Mouse (Mus musculus) embryonic facial prominence, embryonic 12.5 days (tissue): ENCODE measurements around the gene Il24. TPM values are rescaled to one million over a fixed set of nuclear protein-coding genes. Genes with fewer than 3 reads are reported as not detected.
A peak's percentile ranks its signal among the peaks of the same experiment; 100 is the strongest.

ENCODE experiments used
- ATAC-seq: fragments of 200-750 bp; cut with Nextera tagmentation; 2 replicates; pipeline ENCODE4 v1.8.0; 2017; ENCODE audit not compliant: insufficient number of reproducible peaks, insufficient read depth, low FRiP score, low TSS enrichment
- H3K27ac ChIP-seq: fragments of 300-500 bp; sonication (generic); 2 replicates; pipeline ENCODE4 v1.5.1; 2016; ENCODE audit warnings: mild to moderate bottlenecking
- H3K27me3 ChIP-seq: fragments of 300-500 bp; sonication (generic); 2 replicates; pipeline ENCODE4 v1.6.1; 2016; ENCODE audit warnings: mild to moderate bottlenecking, moderate library complexity
- H3K36me3 ChIP-seq: fragments of 300-500 bp; sonication (generic); 2 replicates; pipeline ENCODE4 v1.6.1; 2016; ENCODE audit warnings: mild to moderate bottlenecking
- H3K4me1 ChIP-seq: fragments of 300-500 bp; sonication (generic); 2 replicates; pipeline ENCODE4 v1.6.1; 2016
- H3K4me2 ChIP-seq: fragments of 300-500 bp; sonication (generic); replicated peaks from 2 replicates; pipeline ENCODE4 v1.6.1; 2016; ENCODE audit warnings: mild to moderate bottlenecking, moderate library complexity
- H3K4me3 ChIP-seq: fragments of 300-500 bp; sonication (generic); 2 replicates; pipeline ENCODE4 v1.5.1; 2016; ENCODE audit warnings: mild to moderate bottlenecking
- H3K9ac ChIP-seq: fragments of 300-500 bp; sonication (generic); 2 replicates; pipeline ENCODE4 v1.6.1; 2016; ENCODE audit warnings: mild to moderate bottlenecking, moderate library complexity
- H3K9me3 ChIP-seq: fragments of 300-500 bp; sonication (generic); 2 replicates; pipeline ENCODE4 v1.6.1; 2016; ENCODE audit warnings: mild to moderate bottlenecking, moderate library complexity
- WGBS: fragments of 180-500 bp; shearing (Covaris S2); methylation state at CpG from one replicate; pipeline ENCODE4 v1.1.7; 2016; 5-methylcytosine and 5-hydroxymethylcytosine counted together
- polyA plus RNA-seq: library from polyadenylated mRNA; unstranded; fragments of >200 nt; fragmentation: Nextera tagmentation; extraction: Ambion mirVana; gene quantifications from 2 replicates; pipeline ENCODE4 v1.2.1, GENCODE M21; 2016

The Il24 gene
- polyA plus RNA-seq, 1 experiment from 2014 or later = not detected

- Histone ChIP-seq H3K9me3 (no peaks in the 10 kb centered on the region), H3K4me2 (peak overlapping the region; percentile 89), H3K36me3 (no peaks in the 10 kb centered on the region), H3K4me3 (peak overlapping the region; percentile 44), H3K4me1 (no peaks in the 10 kb centered on the region), H3K27ac (no peak overlapping the region), H3K27me3 (peaks cover 32% of the 10 kb centered on the region), H3K9ac (peak overlapping the region; percentile 38)
- WGBS = 2% methylated on average over 43 of the region's 43 CpGs
- peak; percentile 56; the same call in 1 of the 2 replicates for ATAC-seq
These were observed 9.2 kb downstream of the Il24 start for GRCm38 (mm10) chr1:130877889-130878614.

GRCm38 (mm10) chr1:130876931-130877509, 10.2 kb downstream of the Il24 start:
- Histone ChIP-seq H3K27me3 (peaks cover 32% of the 10 kb centered on the region), H3K9ac (no peak overlapping the region), H3K4me1 (no peaks in the 10 kb centered on the region), H3K27ac (no peak overlapping the region), H3K4me3 (no peak overlapping the region), H3K4me2 (no peak overlapping the region), H3K36me3 (no peaks in the 10 kb centered on the region), H3K9me3 (no peaks in the 10 kb centered on the region)
- no peak for ATAC-seq
- 16% methylated on average over 3 of the region's 3 CpGs for WGBS

- Histone ChIP-seq H3K4me3 (no peak overlapping the region), H3K9me3 (no peaks in the 10 kb centered on the region), H3K27ac (no peak overlapping the region), H3K4me2 (no peak overlapping the region), H3K27me3 (peaks cover 32% of the 10 kb centered on the region), H3K36me3 (no peaks in the 10 kb centered on the region), H3K4me1 (no peaks in the 10 kb centered on the region), H3K9ac (no peak overlapping the region)
- ATAC-seq = no peak
- WGBS = 61% methylated on average over 3 of the region's 3 CpGs
These were observed 11.3 kb downstream of the Il24 start for GRCm38 (mm10) chr1:130875910-130876309.

GRCm38 (mm10) chr1:130875139-130875538, 12.1 kb downstream of the Il24 start:
- Histone ChIP-seq H3K4me3 (no peak overlapping the region), H3K9ac (no peak overlapping the region)
- 31% methylated on average over 3 of the region's 3 CpGs for WGBS

DNA sequence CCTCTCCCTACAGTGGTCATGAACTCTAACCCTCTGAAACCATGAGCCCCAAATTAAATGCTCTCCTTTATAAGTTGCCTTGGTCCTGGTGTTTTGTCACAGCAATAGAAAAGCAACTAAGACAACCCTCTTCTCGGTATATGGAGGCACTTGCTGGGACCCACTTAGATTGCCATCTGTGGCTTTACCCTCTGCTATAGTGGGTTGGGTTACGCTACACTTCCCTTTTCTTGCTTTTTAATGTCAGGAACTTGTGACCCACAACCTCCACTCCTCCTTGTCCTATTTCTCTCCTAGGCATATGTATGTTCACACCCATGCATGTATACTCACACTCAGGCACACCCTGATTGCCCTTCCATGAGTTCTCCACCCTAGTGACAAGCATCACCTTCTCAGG, 14.3 kb downstream of the Il24 start:
- no peak overlapping the region for H3K4me3 ChIP-seq
- H3K27ac ChIP-seq = no peak overlapping the region
- peaks cover 8% of the 10 kb centered on the region for H3K27me3 ChIP-seq
- H3K9me3 ChIP-seq = no peaks in the 10 kb centered on the region
- H3K4me2 ChIP-seq = no peak overlapping the region
- H3K9ac ChIP-seq = no peak overlapping the region
- no peak for ATAC-seq
- no peaks in the 10 kb centered on the region for H3K36me3 ChIP-seq
- H3K4me1 ChIP-seq = no peaks in the 10 kb centered on the region
- WGBS = 88% methylated on average over 2 of the region's 2 CpGs

More at GRCm38 (mm10) chr1:130875139-130875538, 12.1 kb downstream of the Il24 start:
- Histone ChIP-seq H3K27me3 (peaks cover 30% of the 10 kb centered on the region), H3K36me3 (no peaks in the 10 kb centered on the region), H3K9me3 (no peaks in the 10 kb centered on the region), H3K27ac (no peak overlapping the region), H3K4me2 (no peak overlapping the region), H3K4me1 (no peaks in the 10 kb centered on the region)
- ATAC-seq = no peak

- no peak within 1 kb of the TSS for H3K4me3 ChIP-seq
- H3K9me3 ChIP-seq = no peaks in the 10 kb centered on the region
- no peak within 1 kb of the TSS for H3K27ac ChIP-seq
- no peak for ATAC-seq
- H3K4me2 ChIP-seq = no peak within 1 kb of the TSS
- H3K9ac ChIP-seq = no peak within 1 kb of the TSS
- H3K27me3 ChIP-seq = no peaks in the 10 kb centered on the region
- H3K4me1 ChIP-seq = no peaks in the 10 kb centered on the region
- H3K36me3 ChIP-seq = no peaks in the 10 kb centered on the region
- 86% methylated on average over 7 of the region's 7 CpGs for WGBS
These were observed 21.6 kb downstream of the Il24 start, which contains the start of gene Fcmr for GRCm38 (mm10) chr1:130865541-130866221. Gene Fcmr (plus strand): TSS chr1:130865669.

GRCm38 (mm10) chr1:130864741-130865140, 22.5 kb downstream of the Il24 start:
- no peak overlapping the region for H3K4me3 ChIP-seq
- H3K9me3 ChIP-seq = no peaks in the 10 kb centered on the region
- H3K4me1 ChIP-seq = no peaks in the 10 kb centered on the region
- no peak overlapping the region for H3K4me2 ChIP-seq
- no peak overlapping the region for H3K9ac ChIP-seq
- no peaks in the 10 kb centered on the region for H3K36me3 ChIP-seq
- H3K27me3 ChIP-seq = no peaks in the 10 kb centered on the region
- ATAC-seq = no peak
- 92% methylated on average over 5 of the region's 5 CpGs for WGBS
- H3K27ac ChIP-seq = no peak overlapping the region

DNA sequence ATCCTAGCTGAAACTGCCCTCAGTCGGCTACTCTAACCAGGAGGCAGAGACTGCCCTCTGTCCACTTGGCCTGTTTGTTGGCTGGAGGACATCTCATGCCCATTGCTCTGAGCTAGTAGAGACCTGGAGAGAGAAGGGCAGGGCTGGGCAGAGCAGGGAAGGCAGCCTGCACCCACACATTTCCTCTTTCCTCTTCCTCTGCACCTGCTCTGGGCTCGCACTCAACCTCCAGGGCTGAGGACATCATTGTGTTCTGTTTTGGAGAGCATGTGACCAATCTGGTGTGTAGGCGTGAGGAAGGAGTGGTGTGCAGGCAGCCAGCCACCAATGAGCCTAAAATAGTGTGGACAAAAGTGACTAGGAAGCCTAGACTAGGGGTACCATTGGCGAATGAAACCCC, 23.0 kb downstream of the Il24 start:
- no peak overlapping the region for H3K4me2 ChIP-seq
- H3K27ac ChIP-seq = no peak overlapping the region
- no peaks in the 10 kb centered on the region for H3K4me1 ChIP-seq
- no peak overlapping the region for H3K9ac ChIP-seq
- no peaks in the 10 kb centered on the region for H3K9me3 ChIP-seq
- ATAC-seq = no peak
- H3K4me3 ChIP-seq = no peak overlapping the region
- no peaks in the 10 kb centered on the region for H3K27me3 ChIP-seq
- 85% methylated on average over 4 of the region's 4 CpGs for WGBS
- H3K36me3 ChIP-seq = no peaks in the 10 kb centered on the region

- H3K36me3 ChIP-seq = no peaks in the 10 kb centered on the region
- H3K9me3 ChIP-seq = no peaks in the 10 kb centered on the region
- no peak for ATAC-seq
- H3K4me1 ChIP-seq = no peaks in the 10 kb centered on the region
- no peak overlapping the region for H3K9ac ChIP-seq
- H3K27ac ChIP-seq = no peak overlapping the region
- 74% methylated on average over 4 of the region's 4 CpGs for WGBS
- no peak overlapping the region for H3K4me2 ChIP-seq
- no peaks in the 10 kb centered on the region for H3K27me3 ChIP-seq
- no peak overlapping the region for H3K4me3 ChIP-seq
These were observed 29.8 kb downstream of the Il24 start for GRCm38 (mm10) chr1:130857456-130857855.

- WGBS = 73% methylated on average over 2 of the region's 2 CpGs
- Histone ChIP-seq H3K9ac (no peak overlapping the region), H3K9me3 (no peaks in the 10 kb centered on the region), H3K4me2 (no peak overlapping the region), H3K27ac (no peak overlapping the region), H3K4me1 (no peaks in the 10 kb centered on the region), H3K4me3 (no peak overlapping the region), H3K27me3 (no peaks in the 10 kb centered on the region), H3K36me3 (no peaks in the 10 kb centered on the region)
- ATAC-seq = no peak
These were observed 31.5 kb downstream of the Il24 start for GRCm38 (mm10) chr1:130855723-130856122.

DNA sequence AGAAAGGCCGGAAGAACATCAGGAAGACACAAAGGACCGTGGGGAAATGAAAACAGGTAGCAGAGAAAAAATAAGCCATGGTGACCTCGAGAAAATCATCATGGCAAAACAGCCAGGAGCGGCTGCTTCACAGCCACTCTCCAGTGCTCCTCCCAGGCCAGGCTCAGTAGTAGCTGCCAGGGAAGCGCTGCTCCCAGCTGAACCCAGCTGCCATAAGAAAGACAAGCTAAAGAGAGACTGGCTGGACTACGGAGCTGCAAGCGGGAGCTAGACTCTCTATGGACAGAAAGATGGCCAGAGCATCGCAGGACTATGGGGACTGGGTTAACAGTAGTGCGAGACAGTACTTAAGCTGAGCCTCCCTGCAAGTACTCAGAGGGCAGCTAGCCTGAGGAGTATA, 32.4 kb downstream of the Il24 start:
- 83% methylated on average over 9 of the region's 9 CpGs for WGBS
- H3K4me1 ChIP-seq = no peaks in the 10 kb centered on the region
- no peak overlapping the region for H3K4me3 ChIP-seq
- H3K9ac ChIP-seq = no peak overlapping the region
- no peaks in the 10 kb centered on the region for H3K27me3 ChIP-seq
- no peak for ATAC-seq
- H3K4me2 ChIP-seq = no peak overlapping the region
- no peaks in the 10 kb centered on the region for H3K36me3 ChIP-seq
- H3K27ac ChIP-seq = no peak overlapping the region
- H3K9me3 ChIP-seq = no peaks in the 10 kb centered on the region

DNA sequence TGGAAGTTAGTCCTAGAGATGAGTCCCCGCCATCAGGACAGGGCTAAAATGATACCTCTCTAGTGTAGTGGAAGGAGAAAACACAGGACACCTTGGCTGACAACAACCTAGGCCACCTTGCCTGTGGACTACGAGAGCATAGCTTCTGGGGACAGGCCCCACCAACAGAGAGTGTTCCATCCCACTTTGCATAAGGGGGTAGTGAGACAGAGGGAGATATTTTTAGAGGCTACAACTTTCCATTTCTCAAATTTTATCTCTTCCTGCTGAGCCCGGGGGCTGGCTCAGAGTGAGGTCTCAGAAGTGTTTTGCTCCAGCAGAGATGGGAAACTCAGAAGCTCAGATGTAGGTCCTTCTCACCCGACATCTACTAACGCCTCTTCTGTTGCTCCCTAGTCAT, 36.8 kb downstream of the Il24 start:
- 87% methylated on average over 5 of the region's 5 CpGs for WGBS
- H3K4me1 ChIP-seq = no peaks in the 10 kb centered on the region
- H3K27me3 ChIP-seq = no peaks in the 10 kb centered on the region
- H3K4me2 ChIP-seq = no peak overlapping the region
- H3K36me3 ChIP-seq = no peaks in the 10 kb centered on the region
- no peak overlapping the region for H3K4me3 ChIP-seq
- ATAC-seq = no peak
- H3K27ac ChIP-seq = no peak overlapping the region
- H3K9me3 ChIP-seq = no peaks in the 10 kb centered on the region
- no peak overlapping the region for H3K9ac ChIP-seq
